Mouse (Mus musculus): ENCODE results near the gene Rbx1. TPM values are rescaled to one million over a fixed set of nuclear protein-coding genes. Genes with fewer than 3 reads are reported as not detected.
"Not testable (repeated sequence)": the region's sequence is repeated elsewhere in the genome, so short reads cannot be mapped to it uniquely, and the experiment has no call there.

Rbx1 gene
- polyA plus RNA-seq (2011; ENCODE audit: insufficient read depth, insufficient read length, low read depth, missing spikeins): 173 and 191 TPM in 2 replicates

DNA sequence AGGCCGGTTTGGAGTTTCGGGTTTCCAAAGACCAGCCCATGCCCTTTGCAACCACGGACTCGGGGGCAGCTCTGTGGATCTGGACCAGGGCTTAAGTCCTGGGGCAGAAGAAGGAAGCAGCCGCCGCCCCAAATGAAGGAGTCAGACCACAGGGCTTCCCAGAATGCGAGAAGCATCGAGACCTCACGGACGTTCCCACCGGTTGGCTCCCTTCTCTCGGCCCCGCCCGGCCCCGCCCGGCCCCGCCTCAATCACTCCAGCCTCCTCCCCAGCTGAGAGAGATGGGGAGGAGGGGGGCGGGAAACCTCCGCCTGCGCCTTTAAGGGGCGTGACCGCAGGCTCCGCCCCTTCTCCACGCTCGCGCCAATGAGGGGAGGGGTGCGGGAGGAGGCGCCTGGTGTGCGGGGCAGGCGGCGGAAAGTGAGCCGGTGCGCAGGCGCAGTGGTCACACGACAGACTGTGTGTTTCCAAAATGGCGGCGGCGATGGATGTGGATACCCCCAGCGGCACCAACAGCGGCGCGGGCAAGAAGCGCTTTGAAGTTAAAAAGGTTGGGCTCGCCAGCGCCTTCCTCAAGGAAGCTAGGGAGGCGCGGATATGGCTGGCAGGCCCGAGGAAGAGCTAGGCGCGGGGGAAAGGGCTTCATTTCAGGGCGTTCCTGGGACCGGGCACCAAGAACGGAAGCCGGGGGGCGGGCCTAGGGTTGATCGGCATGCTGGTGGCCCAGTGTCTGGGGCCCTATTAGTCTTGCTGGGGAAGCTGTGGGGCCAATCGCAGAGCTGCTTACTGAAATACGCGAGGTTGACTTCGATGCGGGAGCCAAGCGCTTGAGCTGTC, at the start of gene Rbx1:
Gene Rbx1, plus strand, starts transcription at position 396 of the 837 bp plus-strand sequence.
- H3K36me3 ChIP-seq (ENCODE audit: control insufficient read depth, insufficient read depth, low read length, poor library complexity, severe bottlenecking): peaks cover 16% of the 10 kb centered on the region
- H3K9me3 ChIP-seq (replicated peaks; ENCODE audit: control insufficient read depth, insufficient read depth, low read length, poor library complexity, severe bottlenecking): no peaks in the 10 kb centered on the region
- peak within 1 kb of the TSS; percentile 79 for H3K27ac ChIP-seq (ENCODE audit: insufficient read depth, low read length)
- peak within 1 kb of the TSS; percentile 88 for H3K9ac ChIP-seq (ENCODE audit: low read depth, poor library complexity, severe bottlenecking)
- peak within 1 kb of the TSS; percentile 98 for H3K4me3 ChIP-seq (ENCODE audit: low read depth, low read length)
- no peaks in the 10 kb centered on the region for H3K27me3 ChIP-seq (ENCODE audit: control insufficient read depth, insufficient read depth, low read length, poor library complexity, severe bottlenecking)
- H3K4me1 ChIP-seq (ENCODE audit: control insufficient read depth, insufficient read depth, low read length): no peaks in the 10 kb centered on the region
- peak; percentile 83 for TF ChIP-seq POLR2A (IDR thresholded peaks at IDR 0.05; ENCODE audit: insufficient read depth, low read length)
- no peak for TF ChIP-seq EP300 (IDR thresholded peaks at IDR 0.05; ENCODE audit: insufficient read depth, low read depth, low read length)
- TF ChIP-seq CTCF (IDR thresholded peaks at IDR 0.05; ENCODE audit: low read depth, low read length): no peak

GRCm38 (mm10) chr15:81416763-81417310, 49.3 kb upstream of the Rbx1 start:
- not testable (repeated sequence) for H3K27me3 ChIP-seq (ENCODE audit: control insufficient read depth, insufficient read depth, low read length, poor library complexity, severe bottlenecking); H3K9me3 ChIP-seq (replicated peaks; ENCODE audit: control insufficient read depth, insufficient read depth, low read length, poor library complexity, severe bottlenecking); H3K4me1 ChIP-seq (ENCODE audit: control insufficient read depth, insufficient read depth, low read length); H3K36me3 ChIP-seq (ENCODE audit: control insufficient read depth, insufficient read depth, low read length, poor library complexity, severe bottlenecking)
- TF ChIP-seq EP300 (IDR thresholded peaks at IDR 0.05; ENCODE audit: insufficient read depth, low read depth, low read length): 0 out of 2 replicates have a peak, but pooled peaks have one; percentile 35
- peak; percentile 25 for TF ChIP-seq POLR2A (IDR thresholded peaks at IDR 0.05; ENCODE audit: insufficient read depth, low read length)
- peak overlapping the region; percentile 40 for H3K9ac ChIP-seq (ENCODE audit: low read depth, poor library complexity, severe bottlenecking)
- H3K4me3 ChIP-seq (ENCODE audit: low read depth, low read length): peak overlapping the region; percentile 31; the same call in 1 of the 2 replicates
- H3K27ac ChIP-seq (ENCODE audit: insufficient read depth, low read length): 0 out of 2 replicates have a peak overlapping the region, but pooled peaks have one; percentile 13

DNA sequence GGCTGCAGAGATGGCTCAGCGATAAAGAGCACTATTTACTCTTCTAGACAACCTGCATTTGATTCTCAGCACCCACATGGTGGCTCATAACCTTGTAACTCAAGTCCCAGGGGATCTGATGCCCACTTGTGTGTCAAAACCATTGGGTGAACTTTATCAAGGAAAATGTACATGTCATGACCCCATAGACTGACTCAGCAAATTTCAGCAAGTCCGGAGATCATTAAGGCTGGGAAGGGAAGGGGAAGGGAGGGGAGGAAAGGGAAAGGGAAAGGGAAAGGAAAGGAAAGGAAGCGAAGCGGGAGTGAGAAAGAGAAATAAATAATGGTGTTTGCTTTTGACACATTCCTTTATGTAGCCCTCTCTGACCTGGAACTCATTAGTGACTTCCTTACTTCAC, 48.0 kb upstream of the Rbx1 start:
- Histone ChIP-seq H3K36me3 (ENCODE audit: control insufficient read depth, insufficient read depth, low read length, poor library complexity, severe bottlenecking) (peaks cover 4% of the 10 kb centered on the region), H3K27ac (ENCODE audit: insufficient read depth, low read length) (no peak overlapping the region; the same call in 1 of the 2 replicates), H3K9ac (ENCODE audit: low read depth, poor library complexity, severe bottlenecking) (no peak overlapping the region), H3K4me3 (ENCODE audit: low read depth, low read length) (no peak overlapping the region), H3K4me1 (ENCODE audit: control insufficient read depth, insufficient read depth, low read length) (no peaks in the 10 kb centered on the region), H3K9me3 (replicated peaks; ENCODE audit: control insufficient read depth, insufficient read depth, low read length, poor library complexity, severe bottlenecking) (no peaks in the 10 kb centered on the region), H3K27me3 (ENCODE audit: control insufficient read depth, insufficient read depth, low read length, poor library complexity, severe bottlenecking) (no peaks in the 10 kb centered on the region)
- no peak for TF ChIP-seq POLR2A (IDR thresholded peaks at IDR 0.05; ENCODE audit: insufficient read depth, low read length)
- TF ChIP-seq EP300 (IDR thresholded peaks at IDR 0.05; ENCODE audit: insufficient read depth, low read depth, low read length): no peak
- no peak for TF ChIP-seq CTCF (IDR thresholded peaks at IDR 0.05; ENCODE audit: low read depth, low read length)

- no peak overlapping the region for H3K4me3 ChIP-seq (ENCODE audit: low read depth, low read length)
- H3K9me3 ChIP-seq (replicated peaks; ENCODE audit: control insufficient read depth, insufficient read depth, low read length, poor library complexity, severe bottlenecking): no peaks in the 10 kb centered on the region
Measured at GRCm38 (mm10) chr15:81421454-81421853, 44.6 kb upstream of the Rbx1 start.

DNA sequence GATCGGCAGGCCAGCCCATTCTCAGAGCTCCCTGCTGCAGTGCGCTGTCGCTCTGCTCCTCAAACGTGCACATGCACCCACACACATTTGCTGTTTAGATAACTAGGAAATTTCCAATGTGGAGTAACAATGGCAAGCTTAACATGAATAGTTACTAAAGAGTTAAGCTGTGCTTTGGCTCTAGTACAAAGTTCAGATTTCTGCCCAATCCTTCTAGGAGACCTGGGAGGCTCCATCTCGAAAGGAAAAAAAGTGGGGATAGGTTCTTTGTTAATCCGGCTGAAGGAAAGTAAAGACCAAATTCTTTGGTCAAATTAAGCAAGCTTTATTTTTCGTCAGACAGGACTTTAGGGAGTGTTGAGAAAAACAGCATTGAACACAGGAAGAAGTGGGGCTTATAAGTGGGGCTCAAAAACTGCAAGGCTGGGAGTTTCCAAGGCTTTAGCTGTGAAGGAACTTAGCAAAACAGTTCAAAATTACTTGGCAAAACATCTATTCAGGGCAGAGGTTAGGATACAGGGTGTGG, 43.9 kb upstream of the Rbx1 start:
- no peaks in the 10 kb centered on the region for H3K9me3 ChIP-seq (replicated peaks; ENCODE audit: control insufficient read depth, insufficient read depth, low read length, poor library complexity, severe bottlenecking)
- no peaks in the 10 kb centered on the region for H3K27me3 ChIP-seq (ENCODE audit: control insufficient read depth, insufficient read depth, low read length, poor library complexity, severe bottlenecking)
- H3K36me3 ChIP-seq (ENCODE audit: control insufficient read depth, insufficient read depth, low read length, poor library complexity, severe bottlenecking): peaks cover 5% of the 10 kb centered on the region
- no peak overlapping the region for H3K9ac ChIP-seq (ENCODE audit: low read depth, poor library complexity, severe bottlenecking)
- no peak overlapping the region for H3K4me3 ChIP-seq (ENCODE audit: low read depth, low read length)
- no peak for TF ChIP-seq POLR2A (IDR thresholded peaks at IDR 0.05; ENCODE audit: insufficient read depth, low read length)
- no peak for TF ChIP-seq EP300 (IDR thresholded peaks at IDR 0.05; ENCODE audit: insufficient read depth, low read depth, low read length)
- no peak for TF ChIP-seq CTCF (IDR thresholded peaks at IDR 0.05; ENCODE audit: low read depth, low read length)
- H3K27ac ChIP-seq (ENCODE audit: insufficient read depth, low read length): no peak overlapping the region
- peaks cover 3% of the 10 kb centered on the region for H3K4me1 ChIP-seq (ENCODE audit: control insufficient read depth, insufficient read depth, low read length)

More at GRCm38 (mm10) chr15:81421454-81421853, 44.6 kb upstream of the Rbx1 start:
- H3K36me3 ChIP-seq (ENCODE audit: control insufficient read depth, insufficient read depth, low read length, poor library complexity, severe bottlenecking): peaks cover 4% of the 10 kb centered on the region
- no peak overlapping the region for H3K9ac ChIP-seq (ENCODE audit: low read depth, poor library complexity, severe bottlenecking)
- TF ChIP-seq CTCF (IDR thresholded peaks at IDR 0.05; ENCODE audit: low read depth, low read length) (no peak), EP300 (IDR thresholded peaks at IDR 0.05; ENCODE audit: insufficient read depth, low read depth, low read length) (no peak), POLR2A (IDR thresholded peaks at IDR 0.05; ENCODE audit: insufficient read depth, low read length) (no peak)
- no peak overlapping the region for H3K27ac ChIP-seq (ENCODE audit: insufficient read depth, low read length)
- peaks cover 3% of the 10 kb centered on the region for H3K4me1 ChIP-seq (ENCODE audit: control insufficient read depth, insufficient read depth, low read length)
- H3K27me3 ChIP-seq (ENCODE audit: control insufficient read depth, insufficient read depth, low read length, poor library complexity, severe bottlenecking): no peaks in the 10 kb centered on the region

All from ES-Bruce4 (cell line).